ENCODE assay signal across 16 mouse cellular contexts in the genomic region with DNA sequence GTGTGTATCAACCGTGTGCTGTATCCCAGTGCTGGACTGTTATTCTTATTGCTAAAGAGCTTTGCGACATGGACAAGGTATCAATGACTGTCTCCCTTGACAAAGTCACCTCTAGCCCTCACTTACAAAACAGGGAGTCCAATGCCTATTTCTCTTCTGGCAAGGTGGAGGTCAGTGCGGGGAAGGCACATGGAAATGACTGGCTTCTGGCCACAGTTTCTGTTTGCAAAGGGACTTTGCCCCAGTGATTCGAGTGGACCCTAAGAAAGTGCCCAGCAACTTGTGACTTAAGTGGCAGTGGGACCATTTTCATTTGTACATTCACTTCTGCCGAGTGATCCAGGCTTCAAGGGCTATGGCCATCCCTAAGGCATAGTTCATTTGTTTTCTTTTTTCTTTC. TPM values are rescaled to one million over a fixed set of nuclear protein-coding genes. Genes with fewer than 3 reads are reported as not detected.
DNase-seq lines count a peak whose midpoint lies in the region; ATAC-seq and TF ChIP-seq lines count a peak whose summit lies in the region.
"Had no signal": no experiment of that assay in that cellular context is flagged by ENCODE, and none has a peak within 500 bp of the region (broad histone marks: within the 10 kb centered on the region; RNA-seq: fewer than 3 reads in every experiment).

No protein-coding gene starts in this region.

- no peak for ATAC-seq in kidney, embryonic 14.5 days (ENCODE audit: low FRiP score, low TSS enrichment)
- ATAC-seq in liver, postnatal 0 days = no peak
- ATAC-seq: forebrain, embryonic 14.5 days; midbrain, embryonic 13.5 days had no signal

- no peak for TF ChIP-seq CTCF in liver, postnatal 0 days (IDR thresholded peaks at IDR 0.05; ENCODE audit: low read depth)

- no peak overlapping the region for H3K4me3 ChIP-seq in kidney, embryonic 14.5 days (ENCODE audit: low read length)
- no peak overlapping the region for H3K4me3 ChIP-seq in liver, postnatal 0 days (ENCODE audit: low read depth, low read length)
- H3K4me3 ChIP-seq: hindbrain, embryonic 15.5 days; midbrain, embryonic 13.5 days had no signal

- WGBS in kidney, embryonic 14.5 days = 68% methylated on average over 5 of the region's 5 CpGs
- 53% methylated on average over 5 of the region's 5 CpGs for WGBS in liver, postnatal 0 days (ENCODE audit: insufficient replicate concordance)

- H3K36me3 ChIP-seq in kidney, embryonic 14.5 days (ENCODE audit: control insufficient read depth, insufficient read depth, low read length) = no peaks in the 10 kb centered on the region
- no peaks in the 10 kb centered on the region for H3K36me3 ChIP-seq in liver, postnatal 0 days (replicated peaks; ENCODE audit: insufficient read depth, low read length)
- H3K36me3 ChIP-seq: hindbrain, embryonic 15.5 days; midbrain, embryonic 13.5 days had no signal

- H3K4me2 ChIP-seq in kidney, embryonic 14.5 days (replicated peaks; ENCODE audit: low read depth, low read length) = no peak overlapping the region; the same call in 1 of the 2 replicates
- H3K4me2 ChIP-seq in liver, postnatal 0 days (ENCODE audit: low read depth, low read length) = no peak overlapping the region
- H3K4me2 ChIP-seq: hindbrain, embryonic 15.5 days; midbrain, embryonic 13.5 days had no signal

- H3K9ac ChIP-seq in kidney, embryonic 14.5 days (ENCODE audit: low read depth, low read length) = no peak overlapping the region
- H3K9ac ChIP-seq in liver, postnatal 0 days (replicated peaks) = no peak overlapping the region
- H3K9ac ChIP-seq: hindbrain, embryonic 15.5 days; midbrain, embryonic 13.5 days had no signal

- no peaks in the 10 kb centered on the region for H3K27me3 ChIP-seq in kidney, embryonic 14.5 days (ENCODE audit: control insufficient read depth, insufficient read depth, low read length)
- no peaks in the 10 kb centered on the region for H3K27me3 ChIP-seq in liver, postnatal 0 days (ENCODE audit: insufficient read depth, low read length)
- H3K27me3 ChIP-seq: hindbrain, embryonic 15.5 days; midbrain, embryonic 13.5 days had no signal

- H3K27ac ChIP-seq in kidney, embryonic 14.5 days (ENCODE audit: low read depth, low read length) = no peak overlapping the region
- 0 out of 2 replicates have a peak overlapping the region, but pooled peaks have one; percentile 35 for H3K27ac ChIP-seq in liver, postnatal 0 days (ENCODE audit: low read depth)
- H3K27ac ChIP-seq: hindbrain, embryonic 15.5 days; midbrain, embryonic 13.5 days had no signal

- DNase-seq in adrenal gland, adult 2 months = peak; percentile 26
- no peak for DNase-seq in adrenal gland, postnatal 25 days
- DNase-seq in kidney, adult 18-20 months = peak; percentile 34
- peak; percentile 28 for DNase-seq in lung, postnatal 36 days
- DNase-seq in lung, postnatal 4 days = no peak
- DNase-seq in liver, postnatal 0 days = no peak
- no peak for DNase-seq in gastrocnemius, adult 18-20 months (ENCODE audit: low spot score)
- DNase-seq: adrenal gland, postnatal 10 days; cerebellum, adult 11-12 months; cerebellum, postnatal 25 days; heart, adult 11 months; heart, postnatal 36 days had no signal

- H3K4me1 ChIP-seq in kidney, embryonic 14.5 days (ENCODE audit: control insufficient read depth, insufficient read depth, low read length) = peaks cover 77% of the 10 kb centered on the region
- H3K4me1 ChIP-seq in liver, postnatal 0 days (ENCODE audit: insufficient read depth) = peaks cover 74% of the 10 kb centered on the region

- H3K9me3 ChIP-seq in kidney, embryonic 14.5 days (ENCODE audit: control insufficient read depth, low read length) = no peaks in the 10 kb centered on the region
- no peaks in the 10 kb centered on the region for H3K9me3 ChIP-seq in liver, postnatal 0 days (ENCODE audit: low read length)
- H3K9me3 ChIP-seq: hindbrain, embryonic 15.5 days; midbrain, embryonic 13.5 days had no signal

- TF ChIP-seq EP300 in liver, postnatal 0 days (IDR thresholded peaks at IDR 0.05; ENCODE audit: low read depth) = no peak

RNA-seq across cellular contexts. Expression of gene Rai1, which starts 5.6 kb away (rescaled TPM):
- total RNA-seq in adrenal gland, adult 2 months (2021) = 10 to 100 TPM; 41.4 to 46.7 TPM
- 72.1 and 82.5 TPM in 2 replicates for polyA plus RNA-seq in adrenal gland, adult 2 months (2012; rRNA removed)
- 54.2 and 57.8 TPM in 2 replicates for total RNA-seq in adrenal gland, postnatal 25 days (2021)
- polyA plus RNA-seq in kidney, embryonic 14.5 days (2014; fragmentation: Nextera tagmentation; extraction: Ambion mirVana) = 29.1 and 34.4 TPM in 2 replicates
- polyA plus RNA-seq in liver, postnatal 0 days (2015; fragmentation: Nextera tagmentation; extraction: Ambion mirVana) = 3.8 and 4.4 TPM in 2 replicates
- total RNA-seq in gastrocnemius, adult 18-20 months (2021) = 10 to 100 TPM; 16.6 to 17.3 TPM

Comparison
In these comparisons a context has a peak if more than half of its experiments do, and no peak if none do; other contexts are left out.
1. DNase-seq: peak in adrenal gland, adult 2 months (single experiment), kidney, adult 18-20 months (single experiment) and lung, postnatal 36 days (single experiment); none in adrenal gland, postnatal 25 days (single experiment), lung, postnatal 4 days (0 of 2), liver, postnatal 0 days (single experiment) and gastrocnemius, adult 18-20 months (single experiment).